Mouse (Mus musculus) cortical plate, adult 2 months (tissue): Measurements from ENCODE around the gene Ovol1.

Source experiments
- CTCF ChIP-seq: fragments of 200-500 bp; IDR thresholded peaks from 2 replicates; pipeline ENCODE4 v1.5.1; 2011; ENCODE audit warnings: mild to moderate bottlenecking, control low read depth, low read length; ENCODE audit not compliant: insufficient read depth; ENCODE audit errors: extremely low read depth
- POLR2A ChIP-seq: fragments of 200-500 bp; IDR thresholded peaks from 2 replicates; pipeline ENCODE4 v1.6.1; 2011; ENCODE audit warnings: mild to moderate bottlenecking, low read length, control low read depth; ENCODE audit not compliant: insufficient read depth; ENCODE audit errors: extremely low read depth

DNA sequence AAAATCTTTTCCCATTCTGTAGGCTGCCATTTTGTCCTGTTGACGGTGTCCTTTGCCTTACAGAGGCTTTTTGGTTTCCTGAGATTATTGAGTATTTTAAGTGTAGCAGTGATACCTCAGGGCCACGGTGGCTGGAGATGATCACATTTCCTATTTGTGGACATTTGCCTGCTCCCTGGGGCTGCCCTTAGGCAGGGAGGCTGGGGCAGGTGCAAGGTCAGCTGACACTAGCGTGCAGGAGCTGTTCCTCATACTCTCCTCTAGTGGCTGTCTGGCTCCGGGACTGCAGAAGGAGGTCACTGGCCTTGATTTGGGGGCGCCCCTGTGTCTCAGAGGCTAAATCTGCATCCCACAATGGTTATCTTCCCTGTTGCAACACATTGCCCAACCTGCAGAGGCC, 35.2 kb downstream of the Ovol1 start:
- TF ChIP-seq POLR2A = no peak
- no peak for TF ChIP-seq CTCF
